In the genomic region with DNA sequence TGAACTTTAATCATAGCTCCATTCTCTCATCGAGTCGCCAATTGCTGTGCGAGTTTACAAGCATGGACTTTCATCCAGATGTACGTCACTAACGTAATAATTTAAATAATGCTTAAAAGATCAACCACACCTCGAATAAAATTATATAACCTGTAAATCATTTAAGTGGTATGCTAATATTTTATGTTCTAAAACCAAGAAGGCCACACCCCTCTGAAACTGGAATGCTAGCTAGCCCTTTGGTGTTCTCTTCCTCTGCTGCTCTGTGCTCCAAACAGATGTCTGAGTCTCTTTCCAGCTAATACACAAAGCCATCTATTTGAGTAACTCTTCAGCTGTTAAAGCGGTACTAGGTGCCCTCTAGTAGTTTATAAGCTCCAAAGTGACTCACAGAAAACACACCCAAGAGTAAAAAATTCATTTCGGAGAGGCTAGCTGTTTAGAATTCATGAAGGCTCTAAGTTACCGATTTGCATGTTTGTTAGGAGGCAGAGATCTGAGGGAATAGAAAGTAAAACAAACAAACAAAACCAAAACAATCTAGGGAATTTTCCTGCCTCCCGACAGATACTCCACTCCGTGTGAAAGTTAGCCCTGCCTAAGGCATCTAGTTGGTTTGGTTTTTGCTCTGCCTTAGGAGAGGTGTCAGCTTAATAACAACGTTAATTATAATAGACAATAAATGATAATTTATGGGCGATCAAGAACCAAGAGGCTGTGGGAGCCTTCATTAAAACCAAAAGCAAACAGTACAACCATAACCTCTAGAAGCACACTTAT, we compare ENCODE assay signal across 8 mouse cellular contexts. TPM values are rescaled to one million over a fixed set of nuclear protein-coding genes. Genes with fewer than 3 reads are reported as not detected.
DNase-seq lines count a peak whose midpoint lies in the region; ATAC-seq and TF ChIP-seq lines count a peak whose summit lies in the region.

No protein-coding gene starts in this region.

- H3K9ac ChIP-seq in liver, adult 2 months (ENCODE audit: low read depth, low read length) = no peak overlapping the region
- 0 out of 2 replicates have a peak overlapping the region, but pooled peaks have one; percentile 56 for H3K9ac ChIP-seq in midbrain, embryonic 13.5 days (replicated peaks)

- peak overlapping the region; percentile 51 for H3K4me2 ChIP-seq in midbrain, embryonic 13.5 days (replicated peaks)

- H3K27me3 ChIP-seq in liver, adult 2 months (ENCODE audit: control insufficient read depth, insufficient read depth, low read length) = no peaks in the 10 kb centered on the region
- no peaks in the 10 kb centered on the region for H3K27me3 ChIP-seq in heart, embryonic 10.5 days (ENCODE audit: insufficient read depth, poor library complexity, severe bottlenecking)
- no peaks in the 10 kb centered on the region for H3K27me3 ChIP-seq in midbrain, embryonic 13.5 days

- H3K27ac ChIP-seq in liver, adult 2 months (replicated peaks; ENCODE audit: insufficient read depth, low read depth, low read length) = no peak overlapping the region
- H3K27ac ChIP-seq in heart, embryonic 10.5 days = peak overlapping the region; percentile 99
- no peak overlapping the region; the same call in 1 of the 2 replicates for H3K27ac ChIP-seq in midbrain, embryonic 13.5 days

- no peak for ATAC-seq in midbrain, embryonic 13.5 days

- TF ChIP-seq POLR2A in liver, adult 2 months (IDR thresholded peaks at IDR 0.05; ENCODE audit: extremely low read depth, insufficient read depth, low read length) = no peak

- H3K4me3 ChIP-seq in liver, adult 2 months (ENCODE audit: insufficient read depth, low read depth, low read length) = peak overlapping the region; percentile 35
- H3K4me3 ChIP-seq in heart, embryonic 10.5 days = peak overlapping the region; percentile 96
- H3K4me3 ChIP-seq in midbrain, embryonic 13.5 days (replicated peaks) = peak overlapping the region; percentile 94; the same call in 1 of the 2 replicates

- no peaks in the 10 kb centered on the region for H3K9me3 ChIP-seq in heart, embryonic 10.5 days
- no peaks in the 10 kb centered on the region for H3K9me3 ChIP-seq in midbrain, embryonic 13.5 days

- DNase-seq in liver, adult 2 months (ENCODE audit: extremely low read depth, low read depth, low spot score) = peak; percentile 59
- no peak for DNase-seq in liver
- DNase-seq in heart, embryonic 10.5 days (ENCODE audit: low spot score) = peak; percentile 38
- peak; percentile 67 for DNase-seq in kidney, postnatal 14 days
- DNase-seq in spleen, adult 12 weeks (ENCODE audit: low spot score) = no peak
- DNase-seq in left cerebral cortex, adult 11 months (ENCODE audit: low spot score) = no peak
- no peak for DNase-seq in thymus, adult 18-20 months

- WGBS in liver, adult 2 months = 40% methylated on average over 13 of the region's 13 CpGs
- WGBS in heart, embryonic 10.5 days = 64% methylated on average over 13 of the region's 13 CpGs
- 76% methylated on average over 13 of the region's 13 CpGs for WGBS in midbrain, embryonic 13.5 days

- H3K79me2 ChIP-seq in liver, adult 2 months (ENCODE audit: control insufficient read depth, insufficient read depth, low read length) = peaks cover 2% of the 10 kb centered on the region; the same call in 1 of the 2 replicates

- no peaks in the 10 kb centered on the region for H3K4me1 ChIP-seq in liver, adult 2 months (ENCODE audit: control insufficient read depth, insufficient read depth, low read length)
- peaks cover 24% of the 10 kb centered on the region; the same call in 1 of the 2 replicates for H3K4me1 ChIP-seq in heart, embryonic 10.5 days
- peaks cover 22% of the 10 kb centered on the region for H3K4me1 ChIP-seq in midbrain, embryonic 13.5 days (replicated peaks)

- TF ChIP-seq CTCF in liver, adult 2 months (IDR thresholded peaks at IDR 0.05; ENCODE audit: low read depth, low read length) = no peak

- peaks cover 7% of the 10 kb centered on the region for H3K36me3 ChIP-seq in liver, adult 2 months (ENCODE audit: control insufficient read depth, insufficient read depth, low read length)
- peaks cover 5% of the 10 kb centered on the region for H3K36me3 ChIP-seq in heart, embryonic 10.5 days
- H3K36me3 ChIP-seq in midbrain, embryonic 13.5 days = peaks cover 5% of the 10 kb centered on the region

RNA-seq across cellular contexts. Expression of a gene that starts 1.1 kb away (rescaled TPM):
- total RNA-seq in liver, adult 2 months (2014; rRNA removed) = 14.5 and 16.1 TPM in 2 replicates
- polyA plus RNA-seq in liver, adult 2 months (2012; rRNA removed) = 9.2 and 11.7 TPM in 2 replicates
- 30.2 and 38.3 TPM in 2 replicates for polyA plus RNA-seq in heart, embryonic 10.5 days (2016; fragmentation: Nextera tagmentation; extraction: Ambion mirVana)
- 116 and 126 TPM in 2 replicates for polyA plus RNA-seq in midbrain, embryonic 13.5 days (2015; fragmentation: Nextera tagmentation; extraction: Ambion mirVana)

RNA-seq across cellular contexts. Expression of a gene that starts 59.7 kb away (rescaled TPM):
- total RNA-seq in liver, adult 2 months (2014; rRNA removed) = 0.13 and 0.28 TPM in 2 replicates
- not detected in 2 replicates for polyA plus RNA-seq in liver, adult 2 months (2012; rRNA removed)
- polyA plus RNA-seq in heart, embryonic 10.5 days (2016; fragmentation: Nextera tagmentation; extraction: Ambion mirVana) = 0.95 and 1.7 TPM in 2 replicates
- polyA plus RNA-seq in midbrain, embryonic 13.5 days (2015; fragmentation: Nextera tagmentation; extraction: Ambion mirVana) = 2.4 and 3.5 TPM in 2 replicates

RNA-seq across cellular contexts. Expression of a gene that starts 59.7 kb away (rescaled TPM):
- 68.0 and 77.9 TPM in 2 replicates for total RNA-seq in liver, adult 2 months (2014; rRNA removed)
- 56.4 and 70.4 TPM in 2 replicates for polyA plus RNA-seq in liver, adult 2 months (2012; rRNA removed)
- polyA plus RNA-seq in heart, embryonic 10.5 days (2016; fragmentation: Nextera tagmentation; extraction: Ambion mirVana) = 81.4 and 81.6 TPM in 2 replicates
- polyA plus RNA-seq in midbrain, embryonic 13.5 days (2015; fragmentation: Nextera tagmentation; extraction: Ambion mirVana) = 143 and 152 TPM in 2 replicates

Comparison
In these comparisons a context has a peak if more than half of its experiments do, and no peak if none do; other contexts are left out.
1. DNase-seq: peak in liver, adult 2 months (single experiment), heart, embryonic 10.5 days (single experiment) and kidney, postnatal 14 days (single experiment); none in liver (single experiment), spleen, adult 12 weeks (single experiment), left cerebral cortex, adult 11 months (single experiment) and thymus, adult 18-20 months (0 of 2).
2. H3K4me3 ChIP-seq: peak in every context shown above with its lines; median percentile 96 in heart, embryonic 10.5 days; 94 in midbrain, embryonic 13.5 days; 35 in liver, adult 2 months.